Mouse (Mus musculus) ovary, postnatal 10 days (tissue): ENCODE measurements around the gene Syt7.

Source experiments
- DNase-seq: peaks from one replicate; pipeline ENCODE4 v3.0.0; 2022; ENCODE audit warnings: low spot score

Gene Syt7

DNA sequence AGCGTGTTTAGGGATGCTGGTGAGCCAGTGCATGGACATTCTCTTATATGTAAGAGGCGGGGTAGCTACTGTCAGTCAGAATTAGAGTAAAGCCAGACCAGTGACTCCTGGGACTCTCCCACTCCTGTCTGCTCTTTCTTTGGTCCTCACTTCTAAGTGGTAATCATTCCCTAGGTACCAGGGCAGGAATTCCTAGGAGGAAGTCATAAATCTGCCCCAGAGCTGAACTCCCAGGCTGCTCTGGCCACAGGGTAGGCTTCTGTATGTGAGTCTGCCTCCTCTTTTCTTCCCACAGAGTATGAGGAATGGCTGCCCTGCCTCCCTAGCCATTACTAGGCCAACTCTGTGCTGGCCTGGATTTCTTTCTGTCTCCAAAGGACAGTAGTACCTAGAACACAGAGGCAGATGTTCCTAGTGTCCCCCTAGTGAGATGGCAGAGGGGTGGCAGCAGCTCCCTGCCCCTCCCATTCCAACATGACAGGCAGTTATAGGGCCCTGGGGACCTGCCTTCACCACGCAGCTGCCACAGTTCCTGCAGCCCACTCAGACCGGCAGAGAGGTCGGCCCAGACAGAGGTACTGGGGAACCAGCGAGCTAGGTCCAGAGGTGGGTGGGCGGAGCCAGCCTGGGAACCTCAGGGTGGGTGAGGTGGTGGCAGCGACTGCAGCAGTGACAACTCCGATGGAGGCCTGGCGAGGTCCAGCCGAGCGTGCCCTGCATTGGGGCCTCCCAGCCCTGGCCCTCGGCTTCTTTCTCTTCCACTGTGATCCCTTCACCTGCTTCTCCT is 36.8 kb downstream of the Syt7 start:
- DNase-seq = no peak

DNA sequence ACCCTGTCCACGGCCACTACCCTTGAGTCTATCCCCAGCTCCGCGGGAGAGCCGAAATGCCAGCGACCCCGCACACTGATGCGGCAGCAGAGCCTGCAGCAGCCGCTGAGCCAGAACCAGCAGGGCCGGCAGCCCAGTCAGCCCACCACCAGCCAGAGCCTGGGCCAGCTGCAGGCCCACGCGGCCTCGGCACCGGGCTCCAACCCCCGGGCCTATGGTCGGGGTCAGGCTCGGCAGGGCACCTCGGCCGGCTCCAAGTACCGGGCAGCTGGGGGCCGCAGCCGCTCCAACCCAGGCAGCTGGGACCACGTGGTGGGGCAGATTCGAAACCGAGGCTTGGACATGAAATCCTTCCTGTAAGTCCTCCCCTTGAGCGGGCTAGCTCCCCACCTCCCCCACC is 37.4 kb downstream of the Syt7 start:
- DNase-seq = no peak

DNA sequence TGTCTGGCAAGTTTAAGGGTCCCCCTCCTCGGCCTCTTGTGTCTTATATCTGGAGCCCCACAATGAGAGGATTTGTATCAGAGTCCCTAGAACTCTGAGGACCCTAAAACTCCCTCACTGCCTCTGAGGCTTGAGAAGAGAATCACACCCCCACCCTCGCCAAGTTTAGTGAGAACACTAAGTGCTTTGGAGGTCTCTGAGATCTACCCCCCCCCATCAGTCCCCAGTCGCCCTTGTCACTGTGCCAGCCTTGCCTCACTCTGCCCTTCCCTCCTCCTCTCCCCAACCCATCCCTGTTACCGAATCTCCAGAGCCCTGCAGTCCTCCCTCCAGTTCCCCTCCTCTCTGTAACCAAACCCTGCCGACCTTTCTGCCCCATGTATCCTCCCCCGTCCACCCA is 37.9 kb downstream of the Syt7 start:
- DNase-seq = no peak

DNA sequence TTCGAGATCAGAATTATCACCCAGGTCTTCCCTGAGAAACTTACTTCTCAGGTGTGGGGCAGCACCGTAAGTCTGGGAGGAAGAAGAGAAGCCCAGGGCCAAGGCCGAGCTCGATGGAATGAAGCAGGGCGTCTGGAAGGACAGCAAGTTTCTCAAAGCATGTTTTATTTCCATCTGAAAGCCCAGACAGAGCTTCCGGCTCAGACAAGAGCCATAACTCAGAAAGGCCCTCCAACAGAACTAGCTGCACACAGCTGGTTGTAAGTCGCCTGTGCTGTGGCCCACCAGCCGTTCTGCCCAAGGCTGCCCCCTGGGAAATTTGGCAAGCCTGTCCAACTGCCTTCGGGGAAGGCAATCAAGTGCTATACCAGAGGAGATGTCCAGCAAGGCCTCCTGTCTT is 38.5 kb downstream of the Syt7 start:
- no peak for DNase-seq

DNA sequence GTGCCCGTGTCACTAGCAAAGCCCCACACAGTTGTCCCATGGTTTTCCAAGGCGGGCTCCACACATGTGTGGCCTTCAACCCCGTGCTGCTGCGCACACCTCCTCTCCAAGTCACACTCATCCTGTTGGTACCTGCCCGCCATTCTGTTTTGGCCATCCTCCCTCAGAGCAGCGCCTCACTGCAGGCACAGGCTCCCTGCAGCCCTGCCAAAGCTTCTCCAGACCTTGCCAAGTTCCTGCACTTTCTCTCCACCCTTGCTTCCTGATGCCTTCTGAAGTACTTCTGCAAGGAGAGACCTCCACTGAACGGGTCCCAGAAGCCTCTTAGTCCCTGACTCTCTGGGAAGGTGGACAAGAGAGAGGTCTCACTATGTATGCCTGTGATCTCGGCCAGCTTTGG is 40.5 kb downstream of the Syt7 start:
- no peak for DNase-seq

GRCm38 (mm10) chr19:10431410-10431809 is 42.5 kb downstream of the Syt7 start:
- no peak for DNase-seq

DNA sequence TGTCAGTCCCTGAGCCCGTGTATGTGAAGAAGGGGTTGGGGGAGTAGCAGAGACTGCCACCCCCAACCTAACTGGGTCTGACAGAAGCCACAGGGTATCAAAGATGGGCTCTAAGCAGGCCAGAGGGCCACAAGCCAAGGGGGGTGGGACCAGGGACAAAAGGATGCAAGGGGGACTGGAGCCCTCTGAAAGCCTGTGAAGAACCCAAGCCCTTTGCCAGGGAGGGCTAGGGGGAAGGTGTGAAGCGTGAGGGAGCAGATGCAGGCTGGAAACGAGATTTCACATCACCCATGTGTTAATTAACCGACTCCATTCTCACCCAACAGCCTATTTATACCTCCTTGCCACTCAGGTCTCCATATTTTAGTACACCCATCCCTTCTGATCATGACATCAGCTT is 43.0 kb downstream of the Syt7 start:
- DNase-seq = no peak

GRCm38 (mm10) chr19:10433225-10433624 is 44.3 kb downstream of the Syt7 start:
- no peak for DNase-seq

DNA sequence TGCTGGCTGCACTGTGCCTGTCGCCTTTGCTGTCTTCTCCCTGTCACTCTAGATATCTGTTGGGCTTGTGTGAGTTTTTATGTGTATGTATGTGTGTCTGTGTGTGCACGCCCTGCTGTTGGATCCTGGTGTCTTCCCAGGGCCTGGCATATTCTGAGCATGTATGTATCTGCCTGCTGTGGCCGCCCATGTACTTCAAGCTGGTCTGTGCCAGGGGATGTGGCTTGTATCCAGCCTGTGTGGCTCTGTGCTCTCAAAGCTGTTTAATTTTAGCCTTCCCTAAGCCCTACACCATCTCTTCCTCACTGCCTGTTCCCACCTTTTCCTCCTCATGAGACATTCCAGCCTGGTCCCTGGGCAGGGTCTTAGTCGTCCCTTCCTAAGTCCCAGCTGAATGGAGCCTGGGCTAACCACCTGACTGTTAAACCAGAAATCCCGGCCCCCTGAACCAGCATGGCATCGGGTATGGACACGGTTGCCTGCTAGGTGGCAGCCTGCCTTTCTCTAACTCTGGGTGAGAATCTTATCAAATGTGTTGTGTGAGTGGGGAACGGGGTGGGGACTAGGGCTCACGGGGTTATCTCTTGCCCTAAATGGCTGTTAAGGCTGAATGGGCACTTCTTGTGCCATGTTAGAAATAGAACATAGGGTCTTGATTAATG is 45.1 kb downstream of the Syt7 start:
- DNase-seq = no peak

- DNase-seq = no peak
Observed at GRCm38 (mm10) chr19:10434927-10435326, 46.0 kb downstream of the Syt7 start.

- no peak for DNase-seq
Observed at GRCm38 (mm10) chr19:10435908-10436307, 47.0 kb downstream of the Syt7 start.

DNA sequence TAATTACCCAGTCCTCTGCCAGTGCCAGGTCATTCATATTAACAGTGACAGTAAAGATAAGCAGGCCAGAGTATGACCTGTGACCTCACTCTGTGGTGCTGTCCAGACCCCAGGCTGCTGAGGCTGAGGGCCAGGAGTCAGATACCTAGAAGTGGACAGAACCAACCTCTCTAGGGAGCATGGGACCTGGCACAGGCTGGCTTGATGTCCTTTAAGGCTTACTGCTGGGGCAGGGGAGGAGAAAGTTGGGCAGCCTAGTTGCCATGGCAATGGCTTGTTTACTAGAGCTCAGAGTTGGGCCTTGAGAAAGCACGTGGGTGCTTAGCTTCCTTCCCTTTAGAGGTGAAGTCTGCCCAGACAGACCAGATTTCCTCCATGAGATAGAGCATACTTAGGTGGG is 47.8 kb downstream of the Syt7 start:
- no peak for DNase-seq

DNA sequence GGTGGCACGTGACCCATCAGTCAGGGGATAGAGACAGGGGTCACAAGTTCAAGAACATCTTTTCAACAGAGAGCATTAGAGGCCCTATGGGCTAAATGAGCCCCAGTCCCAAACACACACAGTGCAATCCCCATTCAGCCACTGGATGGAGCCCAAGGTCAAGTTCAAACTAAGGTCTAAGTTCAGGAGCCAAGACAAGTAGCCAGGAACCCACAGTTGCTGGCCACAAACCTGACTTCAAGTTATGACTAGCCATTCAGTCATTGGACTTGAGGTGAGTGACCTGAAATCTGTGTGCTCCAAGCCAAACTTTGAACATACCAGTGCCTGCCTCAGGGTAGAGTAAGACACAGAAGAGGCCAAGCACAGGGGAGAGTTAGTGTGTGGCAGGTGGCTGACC is 48.6 kb downstream of the Syt7 start:
- no peak for DNase-seq

DNA sequence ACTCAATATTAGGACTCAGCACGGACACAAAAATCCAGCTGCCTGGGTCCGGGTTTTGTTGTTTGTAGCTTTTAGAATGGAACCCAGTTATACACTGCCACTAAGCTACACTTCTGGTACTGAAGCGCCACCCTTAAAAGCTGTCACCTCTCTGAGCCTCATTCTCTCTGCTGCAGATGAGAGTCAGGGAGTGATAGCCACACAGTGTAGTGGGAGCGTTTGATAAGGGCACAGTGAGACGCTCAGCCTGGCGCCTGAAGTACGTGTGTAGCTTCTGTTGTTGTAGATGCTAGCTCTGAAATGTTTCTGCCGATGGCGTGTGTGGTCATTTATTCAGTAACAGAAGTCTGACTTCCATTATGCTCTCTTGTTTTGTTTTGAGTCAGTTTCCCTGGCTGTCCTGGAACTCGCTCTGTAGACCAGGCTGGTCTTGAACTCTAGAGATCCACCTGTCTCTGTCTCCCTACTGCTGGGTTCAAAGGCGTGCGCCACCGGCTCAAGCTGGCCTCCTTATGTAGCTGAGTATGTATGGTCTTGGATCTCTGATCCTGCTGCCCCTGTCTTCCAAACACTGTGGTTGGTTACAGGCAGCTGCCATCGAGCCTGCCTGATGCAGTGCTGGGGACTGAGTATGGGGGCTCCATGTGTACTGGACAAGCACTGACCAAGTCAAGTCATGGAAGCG is 55.9 kb downstream of the Syt7 start:
- no peak for DNase-seq

DNA sequence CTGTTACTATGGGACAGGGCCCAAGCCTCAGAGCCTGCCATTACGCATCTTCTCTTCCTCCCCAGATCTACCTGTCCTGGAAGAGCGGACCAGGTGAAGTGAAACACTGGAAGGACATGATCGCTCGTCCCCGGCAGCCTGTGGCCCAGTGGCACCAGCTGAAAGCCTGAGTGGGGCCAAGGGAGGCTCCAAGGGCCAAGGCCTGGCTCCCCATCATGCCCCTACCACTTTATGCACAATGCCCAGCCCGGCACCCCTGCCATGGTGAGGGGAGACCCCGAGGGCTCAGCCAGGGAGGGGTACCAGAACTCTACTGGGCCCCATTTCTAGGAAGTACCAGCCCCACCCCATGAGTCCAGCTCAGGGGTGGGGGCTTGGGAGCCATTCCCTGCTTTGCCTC is 59.4 kb downstream of the Syt7 start:
- no peak for DNase-seq

GRCm38 (mm10) chr19:10449190-10449589 is 60.3 kb downstream of the Syt7 start:
- no peak for DNase-seq

GRCm38 (mm10) chr19:10449708-10450107 is 60.8 kb downstream of the Syt7 start:
- DNase-seq = peak; percentile 38

GRCm38 (mm10) chr19:10454718-10455436 is 66.0 kb downstream of the Syt7 start:
- DNase-seq = no peak

GRCm38 (mm10) chr19:10455437-10455806 is 66.5 kb downstream of the Syt7 start:
- no peak for DNase-seq

DNA sequence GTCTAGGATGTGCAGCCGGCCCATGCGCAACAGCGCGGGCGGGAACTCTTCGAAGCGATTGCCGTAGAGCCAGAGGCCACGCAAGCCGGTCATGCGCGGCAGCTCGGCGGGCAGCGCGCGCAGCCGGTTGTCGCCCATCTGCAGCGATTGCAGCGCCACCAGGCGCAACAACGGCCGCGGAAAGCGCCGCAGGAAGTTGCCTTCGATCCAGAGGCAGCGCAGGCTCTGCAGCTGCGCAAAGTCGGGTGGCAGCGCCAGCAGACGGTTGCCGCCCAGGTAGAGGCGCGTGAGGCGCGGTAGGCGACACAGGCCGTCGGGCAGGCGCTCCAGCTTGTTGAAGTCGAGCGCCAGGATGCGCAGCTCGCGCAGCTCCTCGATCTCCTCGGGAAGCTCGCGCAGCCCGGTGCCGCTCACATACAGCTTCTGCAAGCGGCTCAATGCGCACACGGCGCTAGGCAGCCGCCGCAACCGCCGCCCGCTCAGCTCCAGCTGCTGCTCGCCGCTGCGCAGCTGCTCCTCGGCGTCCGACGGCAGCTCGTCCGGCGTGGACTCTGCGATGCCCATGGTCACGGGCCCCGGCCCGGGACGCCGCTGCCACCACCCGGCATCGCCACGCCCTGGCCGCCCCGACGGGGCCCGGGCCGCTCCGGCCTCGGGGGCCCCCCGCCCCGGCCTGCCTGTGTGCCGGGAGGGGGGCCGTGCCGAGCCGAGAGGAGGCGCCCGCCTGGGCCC is 68.0 kb downstream of the Syt7 start, which contains the start of gene Lrrc10b:
Gene Lrrc10b, minus strand, starts transcription at position 722 of the 732 bp plus-strand sequence.
- peak; percentile 39 for DNase-seq

- DNase-seq = peak; percentile 32
Observed at GRCm38 (mm10) chr19:10457484-10457800, 68.6 kb downstream of the Syt7 start.

GRCm38 (mm10) chr19:10458096-10458495 is 69.2 kb downstream of the Syt7 start:
- DNase-seq = no peak
